Mouse (Mus musculus) c-Kit-positive CD71-negative TER-119-negative erythroid progenitor cells, embryonic 14.5 days (primary cell): ENCODE measurements at regions not wholly inside any gene's neighbourhood (a gene's known extent, or its start where the extent isn't known, plus 50 kb on each side); places are given as distances from the start of the nearest gene placed in this dataset.

Experiments used
- DNase-seq: peaks from one replicate; pipeline ENCODE4 v3.0.0-alpha.2; 2013; ENCODE audit warnings: low read depth

DNA sequence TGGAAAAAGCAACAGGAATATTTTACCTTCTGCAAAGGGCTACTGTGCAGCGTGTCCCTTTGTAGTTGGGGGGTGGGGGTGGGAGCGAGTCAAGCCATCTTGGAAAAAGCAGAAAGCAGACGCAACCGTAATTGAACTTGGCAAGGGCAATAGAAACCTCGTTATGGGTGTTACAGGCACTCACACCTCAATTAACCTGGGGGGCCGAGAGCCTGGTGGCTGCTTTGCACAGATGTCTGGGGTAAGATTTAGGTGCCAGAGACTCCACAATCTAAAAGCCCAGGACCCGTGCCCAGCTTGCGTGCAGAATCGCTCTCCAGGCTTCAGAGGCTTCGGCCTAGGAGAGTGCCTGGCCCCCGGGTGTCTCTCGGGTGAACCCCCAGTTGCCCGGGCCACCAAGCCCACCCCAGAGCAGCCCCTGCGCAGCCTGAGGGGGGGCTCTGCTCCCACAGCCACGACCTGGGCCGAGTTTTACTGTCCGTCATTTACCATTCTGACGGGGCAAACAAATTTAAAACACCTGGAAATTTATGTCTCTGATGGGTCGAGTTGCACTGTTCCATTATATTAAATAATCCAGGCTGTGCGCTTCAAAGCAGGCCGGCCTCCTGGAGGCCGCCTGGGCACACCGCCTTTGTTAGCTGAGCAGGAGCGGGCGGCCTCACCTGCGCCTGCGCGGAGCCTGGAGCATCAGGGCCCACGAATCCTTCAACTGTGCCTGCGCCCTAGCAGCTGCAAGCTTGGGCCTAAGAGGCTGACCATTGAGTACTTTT, 212.4 kb downstream of the Srbd1 start:
- DNase-seq, result no peak

DNA sequence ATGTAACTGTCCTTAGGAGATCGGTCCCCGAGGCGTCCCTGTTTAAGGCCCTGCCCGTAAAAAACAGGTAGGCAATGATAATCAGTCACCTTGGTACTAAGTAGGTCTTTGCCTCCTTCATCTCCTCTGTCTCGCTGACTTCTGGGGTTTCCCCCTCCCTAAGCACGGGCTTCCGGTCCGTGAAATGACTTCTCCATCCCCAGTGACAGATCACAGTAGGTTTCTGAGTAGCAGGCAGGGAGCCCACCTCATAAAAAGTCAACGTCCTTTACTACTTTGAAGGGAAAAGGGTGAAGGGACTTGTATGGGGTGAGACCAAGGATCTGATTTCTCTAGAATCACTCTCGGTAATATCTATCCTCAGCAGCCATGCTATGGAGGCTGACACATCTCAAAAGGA, 213.0 kb downstream of the Srbd1 start:
- no peak for DNase-seq

DNA sequence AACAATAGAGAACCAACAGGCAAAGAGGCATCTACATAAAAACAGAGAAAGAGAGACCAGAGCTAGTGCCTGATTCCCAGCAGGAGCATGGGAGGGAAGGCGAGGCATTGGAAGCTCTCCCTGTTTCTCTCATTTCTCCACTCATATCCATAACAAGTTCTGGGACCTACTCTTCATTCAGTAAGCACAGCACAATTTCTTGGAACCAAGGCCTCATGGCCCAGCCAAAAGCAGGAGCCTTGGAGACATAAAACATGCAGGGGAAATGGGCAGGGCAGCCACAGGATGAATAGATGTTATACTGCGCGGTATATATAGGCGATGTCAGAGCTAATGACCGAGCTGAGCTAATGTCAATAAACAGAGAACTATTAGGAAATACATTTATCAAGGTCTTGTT, 214.2 kb downstream of the Srbd1 start:
- DNase-seq, result no peak

DNA sequence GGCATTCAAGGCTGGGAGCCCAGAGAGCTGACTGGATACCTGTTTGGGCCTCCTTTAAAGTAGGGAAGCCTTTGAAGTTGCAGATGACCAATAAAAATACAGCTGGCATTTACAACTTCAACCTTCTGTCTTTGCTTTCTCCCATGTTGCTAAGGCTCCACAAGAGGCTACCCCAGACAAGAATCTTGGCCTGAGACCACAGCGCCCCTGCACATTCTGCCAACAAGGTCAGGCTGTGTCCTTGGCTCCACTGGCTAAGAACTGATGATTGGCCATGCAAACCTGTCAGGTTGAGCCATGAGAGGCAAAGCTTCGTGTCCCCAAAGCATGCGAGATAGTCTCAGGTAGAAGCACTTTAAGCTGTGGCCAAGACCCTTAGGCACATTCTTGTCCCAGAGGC, 214.6 kb downstream of the Srbd1 start:
- no peak for DNase-seq

DNA sequence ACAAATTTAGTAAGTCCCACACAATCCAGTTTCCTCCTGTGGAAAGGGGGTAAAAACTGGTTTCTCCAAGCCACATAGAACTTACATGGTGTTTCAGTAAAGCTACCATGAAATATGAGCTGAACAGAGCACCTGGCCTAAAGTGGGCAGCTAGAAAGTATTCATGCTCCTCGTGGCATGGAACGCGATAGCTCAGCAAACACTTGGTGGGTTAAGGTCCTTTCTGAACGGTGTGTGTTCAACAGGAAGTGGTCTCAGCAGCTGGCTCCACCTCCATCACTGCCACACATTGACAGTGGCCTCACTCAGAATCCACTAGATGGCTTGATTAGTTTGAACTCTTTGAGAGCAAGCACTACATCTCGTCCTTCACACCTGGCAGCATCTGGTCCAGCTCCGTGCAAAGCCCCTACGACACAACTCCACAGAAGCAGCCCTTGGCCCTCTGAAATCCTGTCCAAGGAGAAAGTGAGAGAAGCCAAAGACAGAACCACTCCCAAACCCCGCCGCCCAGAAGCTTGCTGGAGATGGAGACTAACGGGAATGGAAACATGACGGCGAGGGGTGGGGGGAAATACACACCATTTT, 215.2 kb downstream of the Srbd1 start:
- DNase-seq, result no peak

DNA sequence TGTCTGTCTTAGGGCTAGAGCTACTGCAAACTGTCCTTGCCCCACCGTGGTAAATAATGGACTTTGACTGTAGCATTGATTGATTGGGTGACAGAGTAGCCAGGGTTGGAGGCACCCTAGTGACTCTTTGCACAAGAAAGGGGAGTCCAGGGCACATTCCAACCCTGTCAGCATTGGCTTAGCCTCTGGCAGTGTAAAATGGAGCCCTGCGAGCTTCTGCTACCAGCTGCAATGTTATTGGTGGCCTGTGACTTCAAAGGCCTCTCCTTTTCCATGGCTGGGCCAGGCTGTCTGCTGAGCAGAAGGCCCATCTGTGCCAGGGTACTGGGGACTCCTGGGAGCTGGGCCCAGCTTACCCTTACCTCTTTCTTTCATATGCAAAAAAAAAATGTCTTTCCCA, 216.4 kb downstream of the Srbd1 start:
- no peak for DNase-seq

- no peak for DNase-seq
Measured at GRCm38 (mm10) chr17:85927261-85927660, 217.7 kb downstream of the Srbd1 start.

- no peak for DNase-seq
Measured at GRCm38 (mm10) chr17:85926044-85926443, 218.9 kb downstream of the Srbd1 start.

DNA sequence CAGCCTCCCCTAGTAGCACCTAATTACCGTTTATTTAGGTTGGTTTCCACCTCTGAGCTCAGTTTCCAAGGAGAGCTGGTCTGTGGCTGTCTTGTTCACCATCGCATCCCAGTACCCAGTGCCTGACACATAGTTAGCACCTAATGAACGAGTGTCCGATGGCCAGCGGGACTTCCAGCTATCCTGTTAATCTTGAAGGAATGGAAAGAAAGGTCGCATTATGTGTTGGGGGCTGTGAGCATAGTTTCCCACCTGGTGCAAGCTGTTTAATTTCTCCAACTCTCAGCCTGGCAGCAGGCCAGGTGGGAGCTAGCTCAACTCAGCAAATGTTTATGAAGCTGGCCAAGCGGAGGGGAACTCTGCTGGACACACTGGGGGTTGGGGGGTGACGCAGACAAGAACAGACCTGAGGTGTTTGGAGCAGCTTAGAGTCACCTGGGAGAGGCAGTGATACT, 223.7 kb downstream of the Srbd1 start:
- DNase-seq, result no peak

- no peak for DNase-seq
Measured at GRCm38 (mm10) chr17:85919868-85920267, 225.1 kb downstream of the Srbd1 start.

DNA sequence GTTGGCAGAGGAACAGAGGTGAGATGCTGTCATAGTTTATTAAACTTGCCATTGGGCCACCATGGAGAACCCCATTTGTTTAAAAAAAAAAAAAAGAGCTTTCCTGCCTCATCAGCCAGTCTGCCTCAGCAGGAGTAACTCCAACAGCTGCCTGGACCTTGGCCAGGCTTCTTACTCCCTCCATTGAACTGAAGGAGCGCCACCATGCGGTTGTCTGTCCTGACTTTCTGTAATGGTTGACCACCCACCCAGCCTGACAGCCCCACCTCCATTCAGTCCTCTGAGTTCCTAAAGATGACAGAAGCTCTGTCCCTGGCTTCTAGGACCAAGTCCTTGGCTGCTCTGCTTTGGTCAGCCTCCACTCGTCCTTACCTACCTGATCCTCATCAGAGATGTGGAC, 227.8 kb upstream of the Six2 start:
- DNase-seq, result no peak

GRCm38 (mm10) chr17:85914062-85914461, 226.0 kb upstream of the Six2 start:
- DNase-seq, result no peak

DNA sequence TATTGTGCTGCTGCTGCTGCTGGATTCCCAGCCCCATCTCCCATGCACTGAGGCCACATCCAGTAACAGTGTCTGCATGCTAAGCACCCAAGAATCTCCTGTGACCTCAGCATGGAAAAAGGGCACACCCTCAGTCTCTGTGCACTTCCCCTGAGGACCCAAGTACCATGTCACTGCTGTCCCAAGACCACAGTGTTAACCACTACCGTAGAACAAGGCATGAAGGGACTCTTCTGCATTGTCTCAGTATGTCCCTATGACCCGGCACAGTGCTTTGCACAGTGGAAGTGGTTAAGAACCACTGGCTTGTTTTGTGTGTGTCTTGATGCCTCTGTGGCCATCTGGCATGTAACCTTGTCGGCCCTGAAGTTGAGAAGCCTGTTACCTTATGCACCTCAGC, 220.6 kb upstream of the Six2 start:
- no peak for DNase-seq

DNA sequence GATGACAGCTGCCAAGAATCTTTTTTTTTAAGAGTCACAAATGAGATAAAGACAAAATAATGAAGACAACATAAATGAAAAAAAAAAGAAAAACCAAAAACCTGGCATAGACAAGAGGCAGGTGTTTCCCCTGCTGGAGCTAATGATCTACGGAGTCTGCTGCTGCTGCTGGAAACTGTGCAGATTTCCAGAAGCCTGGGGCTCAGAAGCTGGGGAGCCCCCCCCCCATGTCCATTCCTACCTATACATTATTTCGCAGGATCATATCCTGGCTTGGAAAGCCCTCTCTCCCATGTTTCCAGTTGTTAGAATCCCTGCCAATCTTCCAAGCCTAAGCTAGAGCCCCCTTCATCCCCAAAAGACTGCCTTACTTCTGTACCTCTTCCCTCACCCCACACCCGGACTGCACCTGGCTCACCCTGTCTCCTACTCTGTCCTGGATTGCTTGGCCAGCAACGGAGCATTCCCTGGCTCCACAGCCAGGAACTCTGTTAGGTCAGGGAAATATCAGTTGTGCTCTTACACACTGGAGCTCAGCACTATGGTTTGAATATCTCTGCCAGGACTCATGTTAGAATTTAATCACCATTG, 218.6 kb upstream of the Six2 start:
- no peak for DNase-seq

- DNase-seq, result no peak
Measured at GRCm38 (mm10) chr17:85902575-85902974, 214.5 kb upstream of the Six2 start.

GRCm38 (mm10) chr17:85899096-85899495, 211.0 kb upstream of the Six2 start:
- no peak for DNase-seq

- DNase-seq, result no peak
Measured at GRCm38 (mm10) chr17:85895978-85896377, 207.9 kb upstream of the Six2 start.

- DNase-seq, result no peak
Measured at GRCm38 (mm10) chr17:85891243-85891642, 203.2 kb upstream of the Six2 start.

- no peak for DNase-seq
Measured at GRCm38 (mm10) chr17:85889746-85890532, 201.9 kb upstream of the Six2 start.

- DNase-seq, result no peak
Measured at GRCm38 (mm10) chr17:85888568-85889398, 200.7 kb upstream of the Six2 start.

GRCm38 (mm10) chr17:85886675-85887074, 198.6 kb upstream of the Six2 start:
- no peak for DNase-seq

DNA sequence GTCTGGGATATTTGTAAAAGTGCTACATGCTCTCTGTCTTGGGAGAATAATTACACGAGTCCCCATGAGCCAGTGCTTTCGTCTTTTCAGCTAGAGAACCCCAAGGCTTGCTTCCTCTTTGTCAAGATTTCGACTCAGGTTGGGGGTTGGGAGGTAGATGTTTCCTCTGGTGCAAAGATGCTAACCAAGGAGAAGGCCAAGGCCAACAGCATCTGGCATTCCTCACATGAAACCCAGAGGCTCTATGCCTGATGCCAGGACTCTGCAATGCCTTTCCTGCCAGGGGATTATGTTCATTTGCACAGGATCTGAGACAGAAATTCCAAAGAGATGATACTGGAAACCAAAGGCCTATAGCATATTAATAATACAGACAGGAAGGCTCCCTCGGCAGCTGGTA, 198.2 kb upstream of the Six2 start:
- DNase-seq, result no peak
